Mouse (Mus musculus) adrenal gland, postnatal 14 days (tissue): ENCODE data around the gene Cd209c. TPM values are rescaled to one million over a fixed set of nuclear protein-coding genes. Genes with fewer than 3 reads are reported as not detected.

Experiments used
- DNase-seq: peaks from one replicate; pipeline ENCODE4 v3.0.0; 2021; ENCODE audit warnings: mixed read lengths
- long read RNA-seq, 2 experiments: library from polyadenylated mRNA; stranded (forward); transcript quantifications; one replicate each; pipeline ENCODE4 v2.0.0; 2021
- total RNA-seq: library from RNA; stranded (reverse); gene quantifications from 2 replicates; pipeline ENCODE4 v1.2.3, GENCODE M21; 2021

Cd209c gene
- total RNA-seq = 0.44 TPM in 1 of 2 replicates, not detected in the other
- long read RNA-seq, experiment 1 = 0 reads
- long read RNA-seq, experiment 2 = 0 reads

DNA sequence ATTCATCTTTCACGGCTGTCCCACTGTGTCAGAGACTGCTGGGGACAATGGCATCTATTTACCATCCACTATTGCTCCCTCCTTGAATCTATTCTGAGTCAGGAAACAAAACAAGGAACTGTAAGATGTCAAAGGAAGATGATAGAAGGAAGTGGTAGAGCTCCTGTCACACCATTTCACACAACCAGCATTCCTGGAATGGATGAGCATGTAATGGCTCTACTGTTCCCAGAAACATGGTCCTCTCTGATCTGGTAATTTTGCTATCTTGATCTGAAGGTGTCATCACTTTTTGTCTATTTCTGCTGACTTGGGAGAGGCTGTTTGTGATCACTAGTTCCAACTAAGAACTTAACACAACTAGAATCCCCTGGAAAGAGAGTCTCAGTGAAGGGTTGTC, at the start of gene Cd209c:
Gene Cd209c (minus strand): TSS at position 101 of the 400 bp plus-strand sequence.
- no peak for DNase-seq

DNA sequence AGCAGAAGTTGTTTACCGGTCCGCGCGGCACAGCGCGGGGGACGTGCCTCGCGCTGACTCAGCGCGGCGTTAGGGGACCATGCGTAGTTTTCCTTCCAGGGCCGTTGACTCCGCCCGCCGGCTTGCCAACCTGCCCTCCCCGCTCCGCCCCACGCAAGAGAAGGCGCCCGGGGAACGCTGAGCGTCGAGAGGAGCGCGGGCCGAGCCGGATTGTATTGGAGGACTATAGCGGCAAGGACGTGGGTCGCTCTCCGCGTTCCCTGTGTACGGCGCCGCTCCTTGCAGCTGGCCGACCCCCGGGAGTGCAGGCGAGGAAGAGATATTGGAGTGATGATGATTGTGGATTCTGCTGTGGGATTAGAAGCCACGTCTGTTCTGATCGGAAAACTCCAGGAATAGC, 39.7 kb upstream of the Cd209c start:
- peak; percentile 11 for DNase-seq

DNA sequence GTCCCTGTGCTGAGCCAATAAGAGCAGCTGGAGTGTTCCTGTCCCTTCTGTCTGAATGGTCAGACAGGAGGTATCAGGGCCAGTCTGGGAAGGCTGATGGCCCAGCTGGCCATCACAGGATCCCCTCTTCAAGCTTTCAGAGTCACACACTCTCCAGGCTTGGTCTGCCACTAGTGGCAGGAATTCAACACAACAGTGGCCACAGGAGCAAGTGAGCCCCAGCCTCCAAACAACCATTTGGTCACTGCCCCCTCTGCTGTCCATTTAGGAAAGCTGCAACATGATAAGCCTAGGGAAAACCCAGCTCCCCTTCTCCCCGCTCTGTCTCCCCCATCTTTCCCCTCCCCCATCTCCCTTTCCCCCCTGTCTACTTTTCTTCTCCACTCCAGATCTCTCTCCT, 1.5 kb upstream of the Cd209c start:
- DNase-seq = peak; percentile 29

DNA sequence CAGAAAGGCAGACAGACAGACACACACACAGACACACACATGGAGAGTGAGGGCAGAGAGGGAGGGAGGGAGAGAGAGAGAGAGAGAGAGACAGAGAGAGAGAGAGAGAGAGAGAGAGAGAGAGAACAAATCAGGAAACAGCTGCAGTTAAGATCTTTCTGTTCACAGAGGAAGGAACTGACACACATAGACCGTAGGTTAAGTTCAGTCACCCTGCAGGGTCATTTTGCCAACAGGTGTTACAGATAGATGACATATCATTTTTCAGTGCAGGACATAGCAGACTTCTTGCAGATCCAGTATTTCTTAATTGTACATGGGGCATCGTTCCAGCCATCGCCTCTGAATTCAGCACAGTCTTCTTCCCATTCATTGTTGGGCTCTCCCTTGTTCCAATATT, 14.5 kb downstream of the Cd209c start:
- no peak for DNase-seq

DNA sequence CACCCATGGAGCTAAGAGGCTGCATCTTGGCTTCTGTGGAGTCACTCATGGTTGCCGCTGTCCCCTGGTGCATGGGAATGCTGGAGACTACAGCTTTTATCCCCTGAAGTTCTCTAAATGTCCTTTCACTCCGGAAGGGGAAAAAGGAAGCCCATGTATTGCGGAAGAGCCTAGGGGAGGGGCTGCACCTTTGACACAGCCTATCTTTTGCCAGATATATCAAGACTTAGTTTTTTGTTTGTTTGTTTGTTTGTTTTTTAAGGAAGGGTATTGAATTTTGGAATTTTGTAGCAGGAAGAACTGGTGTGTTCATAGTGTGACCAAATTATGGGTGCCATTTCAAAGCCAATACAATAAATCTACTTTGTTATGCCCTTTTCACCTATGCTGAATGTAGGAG, 27.8 kb downstream of the Cd209c start, which contains the start of gene Cd209b:
Gene Cd209b (minus strand): TSS at position 101 of the 400 bp plus-strand sequence.
- DNase-seq = no peak

Other genes starting within 250 kb of the Cd209c start
- 2.6 and 7.4 TPM in 2 replicates for gene Clec4g, start 234.1 kb downstream of the Cd209c start, total RNA-seq
- gene Cd209a, start 205.8 kb downstream of the Cd209c start, total RNA-seq = 0.52 and 0.94 TPM in 2 replicates
- gene Cd209e, start 100.4 kb downstream of the Cd209c start, total RNA-seq = not detected in 2 replicates
- 0.63 and 1.5 TPM in 2 replicates for gene Cd209d, start 76.2 kb downstream of the Cd209c start, total RNA-seq
- gene Cd209b, start 27.9 kb downstream of the Cd209c start, total RNA-seq = 1.7 and 18.9 TPM in 2 replicates
- gene Cd209f, start 151.1 kb upstream of the Cd209c start, total RNA-seq = 0.34 and 2.1 TPM in 2 replicates
- 0.30 TPM in 1 of 2 replicates, not detected in the other for gene Cd209g, start 179.4 kb upstream of the Cd209c start, total RNA-seq
- gene Evi5l, start 211.8 kb upstream of the Cd209c start, total RNA-seq = 29.6 and 34.9 TPM in 2 replicates